Mouse (Mus musculus) urinary bladder, postnatal 10 days (tissue): Measurements from ENCODE around the gene Ddx47.

Experiments
- DNase-seq: peaks from one replicate; pipeline ENCODE4 v3.0.0; 2022; ENCODE audit warnings: low spot score

The Ddx47 gene

DNA sequence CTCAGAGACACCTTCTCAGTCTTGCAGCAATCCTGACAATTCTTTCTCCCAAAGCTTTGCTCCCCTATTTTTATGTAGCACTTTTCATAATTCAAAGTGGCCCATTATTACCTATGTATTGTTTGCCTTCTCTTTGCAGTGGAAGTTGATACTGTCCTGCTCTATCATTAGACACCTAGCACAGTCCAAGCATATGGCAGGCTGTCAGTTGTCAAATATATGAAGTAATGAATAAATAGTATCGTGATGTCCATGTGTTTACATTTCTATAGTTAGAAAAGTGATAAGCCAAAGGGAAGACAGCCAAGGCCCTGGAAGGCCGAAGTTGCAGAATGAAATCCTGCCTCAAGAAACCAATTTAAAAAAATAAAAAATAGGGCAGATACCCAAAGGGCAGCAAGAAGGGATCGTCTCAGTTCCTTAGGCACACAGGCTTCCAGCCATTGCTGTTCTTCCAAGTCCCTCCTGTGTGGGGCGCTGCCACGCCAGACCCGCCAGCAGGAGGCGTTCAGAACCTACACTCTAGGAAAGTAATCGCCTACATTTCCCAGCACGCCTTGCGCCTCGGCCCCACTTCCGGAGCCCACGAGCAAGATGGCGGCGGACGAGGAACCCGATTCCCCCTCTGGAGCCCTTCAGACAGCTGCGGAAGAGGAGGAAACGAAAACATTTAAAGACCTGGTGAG, at the start of gene Ddx47:
TSS of gene Ddx47 (plus strand) at position 565 of the 686 bp plus-strand sequence.
- peak; percentile 76 for DNase-seq

DNA sequence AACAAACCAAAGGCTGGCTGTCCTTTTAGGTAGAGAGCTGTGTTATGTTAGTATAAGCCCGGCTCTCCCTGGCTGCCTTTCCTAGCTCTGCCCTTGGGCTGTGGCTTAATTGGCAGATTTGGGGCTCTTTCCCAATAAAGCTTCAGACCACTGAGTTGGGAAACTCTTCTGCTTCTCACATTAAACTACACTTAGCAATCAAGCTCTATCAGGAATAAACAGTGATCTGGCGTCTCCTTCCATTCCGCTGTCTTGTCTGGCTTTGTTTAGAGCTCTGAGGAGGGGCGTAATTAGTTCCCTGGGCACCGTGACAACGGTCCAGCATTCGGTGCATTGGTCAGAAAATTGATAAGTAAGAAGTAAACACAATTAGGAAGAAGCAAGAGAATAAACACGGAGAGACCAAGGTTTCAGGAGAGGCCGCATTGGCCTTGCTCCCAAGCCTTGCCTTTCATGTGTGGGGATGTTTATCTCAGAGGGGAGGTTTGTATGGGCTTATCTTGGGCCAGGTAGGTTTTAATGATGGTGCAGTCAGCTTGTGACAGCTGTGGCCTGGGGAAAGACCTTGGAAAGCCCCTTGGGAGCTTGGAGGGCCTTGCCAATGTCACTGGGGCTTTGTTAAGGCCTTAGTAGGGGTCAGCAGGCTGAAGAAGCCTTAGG, 49.4 kb upstream of the Ddx47 start:
- DNase-seq = no peak

DNA sequence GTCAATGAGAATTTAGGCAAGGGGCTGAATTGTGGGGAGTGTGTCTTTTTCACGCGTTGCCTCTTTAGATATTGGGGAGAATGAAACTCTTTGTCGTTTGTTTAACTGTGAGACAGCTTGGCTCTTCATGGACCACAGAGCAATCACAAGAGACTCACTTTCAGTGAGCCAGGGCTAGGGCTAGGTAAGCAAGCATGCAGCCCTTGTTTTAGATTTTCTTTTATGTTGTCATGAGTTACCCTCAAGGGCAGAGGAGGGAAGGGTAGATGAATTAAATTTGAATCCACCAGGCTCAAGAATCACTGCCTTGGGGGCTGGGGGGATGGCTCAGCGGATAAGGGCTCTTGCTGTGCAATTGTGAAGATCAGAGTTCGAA, 48.9 kb upstream of the Ddx47 start:
- no peak for DNase-seq

DNA sequence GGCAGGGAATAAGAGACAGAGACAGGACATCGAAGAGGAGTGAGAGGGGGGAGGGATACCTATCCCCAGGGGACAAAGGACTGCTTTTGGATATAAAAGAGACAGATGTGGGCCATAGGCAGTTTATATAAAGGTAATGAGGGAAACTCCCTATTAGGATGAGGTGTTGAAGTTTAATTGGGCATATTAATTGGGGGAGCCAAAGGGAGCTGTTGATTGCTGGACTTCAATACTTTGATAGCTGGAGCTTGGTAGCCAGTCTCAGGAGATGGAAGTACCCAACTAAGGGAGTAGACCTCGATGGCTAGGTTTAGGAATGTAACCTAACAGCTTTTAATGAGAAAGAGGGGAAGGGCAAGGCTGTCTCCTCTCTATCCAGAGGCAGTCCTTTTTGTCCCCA, 47.5 kb upstream of the Ddx47 start:
- no peak for DNase-seq

DNA sequence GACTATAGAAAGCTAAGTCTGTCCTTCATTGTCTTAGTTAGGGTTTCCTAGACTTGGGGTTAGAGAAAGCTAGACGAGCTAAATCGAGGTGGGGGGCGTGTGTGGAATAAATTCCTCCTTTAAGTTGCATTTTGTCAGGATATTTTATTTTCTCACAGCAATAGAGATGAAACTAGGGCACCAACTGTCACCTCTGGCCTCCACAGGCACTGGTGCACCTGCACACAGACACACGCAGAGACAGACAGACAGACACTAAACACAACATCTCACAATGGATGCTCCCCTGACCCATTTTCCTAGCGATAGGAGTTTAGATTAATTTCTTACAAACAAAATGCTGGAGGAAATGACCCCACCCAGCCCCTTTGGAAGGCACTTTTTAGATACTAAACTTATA, 44.7 kb upstream of the Ddx47 start:
- no peak for DNase-seq

DNA sequence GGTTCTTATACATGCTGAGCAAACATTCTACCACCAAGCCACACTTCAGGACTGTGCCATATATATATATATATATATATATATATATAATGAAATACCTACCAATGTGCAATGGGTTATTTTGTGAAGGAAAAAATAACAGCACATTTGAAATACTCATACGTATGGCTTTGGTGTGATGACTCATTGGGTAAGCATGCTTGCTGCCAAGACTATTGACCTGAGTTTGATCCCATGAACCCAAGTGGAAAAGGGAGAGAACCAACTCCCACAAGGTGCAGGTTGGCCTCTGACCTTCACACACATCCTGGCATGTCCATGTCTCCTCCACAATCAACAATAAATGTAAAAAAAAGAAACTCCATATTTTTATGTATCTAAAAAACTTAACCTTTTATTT, 43.1 kb upstream of the Ddx47 start:
- DNase-seq = no peak

GRCm38 (mm10) chr6:134969498-134969897, 41.9 kb upstream of the Ddx47 start:
- no peak for DNase-seq

DNA sequence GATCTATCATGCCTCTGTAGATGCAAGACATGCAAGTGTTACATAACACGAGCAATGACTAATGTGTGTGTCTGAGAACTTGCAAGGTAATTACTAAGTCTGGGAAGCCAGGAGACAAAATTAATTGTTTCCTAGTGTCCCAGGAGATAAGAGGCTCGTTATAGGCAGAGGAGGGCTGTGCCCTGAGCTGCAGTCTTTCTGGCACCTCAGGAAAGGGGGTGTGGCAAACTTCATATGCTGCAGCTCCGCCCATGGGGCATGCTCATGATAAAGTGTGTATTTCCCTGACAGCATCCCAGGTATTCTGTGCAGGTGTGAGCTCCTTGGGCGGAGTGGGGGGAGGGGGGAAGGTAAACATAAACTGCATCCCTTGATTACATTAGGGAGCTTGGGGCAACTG, 39.3 kb upstream of the Ddx47 start:
- DNase-seq = no peak

DNA sequence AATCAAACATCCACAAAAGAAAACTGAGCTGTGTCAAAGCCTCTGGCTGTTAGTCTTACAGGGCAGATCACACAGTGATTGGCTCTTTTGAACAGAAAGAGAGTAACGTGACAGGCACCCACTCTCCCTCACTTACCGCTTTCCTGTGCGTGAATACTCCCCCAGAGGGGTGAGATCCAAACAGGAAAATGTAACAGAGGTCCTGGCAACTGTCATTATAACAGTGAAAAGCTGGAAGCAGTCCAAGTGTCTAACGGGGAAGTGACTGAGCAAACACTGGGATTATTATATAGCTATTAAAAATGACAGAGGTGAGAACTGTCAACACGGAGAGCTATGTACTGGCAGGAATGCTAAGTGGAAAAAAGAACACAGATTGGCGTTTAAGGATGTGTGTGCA, 34.8 kb upstream of the Ddx47 start:
- no peak for DNase-seq

- DNase-seq = no peak
These were observed 30.0 kb upstream of the Ddx47 start, which contains the start of gene Apold1 for GRCm38 (mm10) chr6:134981231-134982062. Gene Apold1, plus strand, starts transcription at chr6:134981718.

DNA sequence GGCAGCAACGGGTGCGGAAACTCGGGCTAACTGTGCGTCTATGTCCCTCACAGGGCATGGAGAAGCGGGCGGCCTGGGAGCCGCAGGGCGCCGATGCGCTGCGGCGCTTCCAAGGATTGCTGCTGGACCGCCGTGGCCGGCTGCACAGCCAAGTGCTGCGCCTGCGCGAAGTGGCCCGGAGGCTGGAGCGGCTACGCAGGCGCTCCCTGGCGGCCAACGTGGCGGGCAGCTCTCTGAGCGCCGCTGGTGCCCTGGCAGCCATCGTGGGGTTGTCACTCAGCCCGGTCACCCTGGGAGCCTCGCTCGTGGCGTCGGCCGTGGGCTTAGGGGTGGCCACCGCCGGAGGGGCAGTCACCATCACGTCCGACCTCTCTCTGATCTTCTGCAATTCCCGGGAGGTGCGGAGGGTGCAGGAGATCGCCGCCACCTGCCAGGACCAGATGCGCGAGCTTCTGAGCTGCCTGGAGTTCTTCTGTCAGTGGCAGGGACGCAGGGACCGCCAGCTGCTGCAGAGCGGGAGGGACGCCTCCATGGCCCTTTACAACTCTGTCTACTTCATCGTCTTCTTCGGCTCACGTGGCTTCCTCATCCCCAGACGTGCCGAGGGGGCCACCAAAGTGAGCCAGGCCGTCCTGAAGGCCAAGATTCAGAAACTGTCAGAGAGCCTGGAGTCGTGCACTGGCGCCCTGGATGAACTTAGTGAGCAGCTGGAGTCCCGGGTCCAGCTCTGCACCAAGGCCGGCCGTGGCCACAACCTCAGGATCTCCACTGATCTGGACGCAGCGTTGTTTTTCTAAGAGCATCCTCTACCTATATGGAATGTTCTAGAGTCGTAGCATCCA, 27.7 kb upstream of the Ddx47 start:
- peak; percentile 66 for DNase-seq

- DNase-seq = no peak
These were observed 26.7 kb upstream of the Ddx47 start for GRCm38 (mm10) chr6:134984748-134985147.

- DNase-seq = no peak
These were observed 23.0 kb upstream of the Ddx47 start for GRCm38 (mm10) chr6:134988377-134988776.

DNA sequence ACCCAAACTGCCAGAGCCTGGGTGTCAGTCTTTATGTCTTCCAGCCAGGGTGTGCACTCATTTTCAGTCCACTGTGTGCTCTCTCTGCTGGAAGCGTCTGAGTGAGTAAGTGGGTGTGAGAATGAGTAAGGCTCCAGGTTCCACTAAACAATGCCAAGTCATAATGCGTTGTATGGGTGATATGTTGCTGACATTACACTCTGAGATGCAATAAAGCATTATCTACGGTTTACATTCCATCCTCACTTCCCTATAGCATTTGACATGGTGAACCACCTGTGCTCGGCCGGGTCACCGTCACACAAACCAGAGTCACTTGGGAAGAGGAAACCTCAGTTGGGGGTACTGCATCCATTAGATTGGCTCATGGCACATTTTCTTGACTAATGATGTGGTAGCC, 20.7 kb upstream of the Ddx47 start:
- no peak for DNase-seq

DNA sequence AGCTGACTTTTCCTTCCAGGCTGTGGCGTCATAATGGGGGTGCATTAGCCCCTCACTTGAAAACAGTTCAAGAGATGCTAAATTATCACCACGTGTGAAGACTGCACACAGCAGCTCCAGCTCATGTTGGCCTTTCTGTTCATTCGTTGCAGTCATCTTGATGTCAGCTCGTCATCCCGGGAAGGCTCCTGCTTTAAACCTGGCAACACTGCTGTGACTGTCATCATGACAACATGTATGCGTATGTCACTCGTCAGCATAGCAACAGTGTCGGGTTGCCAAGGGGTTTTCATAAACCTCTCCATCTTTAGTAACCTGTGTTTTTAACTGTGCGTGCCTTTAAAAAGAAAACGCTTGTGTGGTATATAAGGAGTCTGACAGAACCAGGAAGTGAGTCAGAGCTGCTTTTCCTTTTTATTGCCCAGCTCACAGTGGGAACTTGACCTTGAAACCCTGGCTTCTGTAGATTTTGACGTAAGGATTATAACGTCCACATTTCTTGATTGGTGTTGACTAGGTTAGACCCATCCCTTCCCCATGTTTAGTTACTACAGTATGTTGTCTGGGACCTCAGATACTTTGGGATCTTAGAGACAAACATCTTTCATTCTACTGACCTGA, 17.3 kb upstream of the Ddx47 start:
- no peak for DNase-seq

DNA sequence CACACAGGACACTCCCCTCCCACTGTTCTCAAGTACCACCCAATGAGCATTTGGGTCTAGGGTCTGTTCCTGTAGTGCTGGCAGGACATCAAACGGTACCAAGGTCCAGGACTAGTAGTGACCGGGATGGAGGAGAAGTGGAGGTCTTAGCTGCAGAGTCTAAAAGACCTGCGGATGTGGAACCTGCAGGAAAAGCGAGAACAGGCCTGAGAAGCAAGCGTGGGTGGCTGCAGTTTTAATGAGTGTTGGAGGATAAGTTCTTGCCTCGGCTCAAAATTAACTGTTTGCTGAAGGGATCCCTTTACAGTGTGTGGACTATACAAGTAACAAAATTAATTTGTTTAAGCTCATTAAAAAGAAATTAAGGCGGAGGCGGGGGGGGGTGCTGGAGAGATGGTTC, 16.4 kb upstream of the Ddx47 start:
- DNase-seq = no peak

DNA sequence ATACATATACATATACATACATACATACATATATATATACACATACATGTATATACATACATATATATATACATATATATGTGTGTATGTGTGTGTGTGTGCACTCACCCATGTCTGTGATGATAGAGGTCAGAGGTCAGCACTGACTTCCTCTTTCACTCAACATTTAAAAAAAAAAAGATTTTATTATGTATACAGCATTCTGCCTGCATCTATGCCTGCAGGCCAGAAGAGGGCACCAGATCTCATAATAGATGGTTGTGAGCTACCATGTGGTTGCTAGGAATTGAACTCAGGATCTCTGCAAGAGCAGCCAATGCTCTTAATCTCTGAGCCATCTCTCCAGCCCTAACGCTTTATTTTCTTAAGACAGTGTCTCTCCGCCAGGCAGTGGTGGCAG, 14.5 kb upstream of the Ddx47 start:
- DNase-seq = no peak

DNA sequence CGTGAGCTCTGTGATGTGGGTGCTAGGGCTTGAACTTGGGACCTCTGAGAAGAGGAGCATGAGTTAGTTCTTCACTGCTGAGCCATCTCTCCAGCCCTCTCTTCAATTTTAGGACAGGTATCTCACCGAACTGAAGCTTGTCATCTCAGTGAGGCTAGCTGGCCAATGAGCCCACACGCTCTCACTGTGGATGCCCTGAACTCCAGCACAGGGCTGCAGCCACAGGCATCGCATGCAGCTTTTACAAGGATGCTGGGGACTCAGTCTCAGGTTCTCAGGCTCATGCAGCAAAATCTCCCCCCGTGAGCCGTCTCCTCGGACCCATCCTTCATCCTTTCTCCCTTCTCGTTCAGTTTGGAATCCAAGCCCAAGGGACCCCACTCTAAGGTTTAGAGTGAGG, 13.3 kb upstream of the Ddx47 start:
- DNase-seq = no peak

GRCm38 (mm10) chr6:134998781-134999180, 12.6 kb upstream of the Ddx47 start:
- DNase-seq = no peak

GRCm38 (mm10) chr6:135000272-135000671, 11.1 kb upstream of the Ddx47 start:
- DNase-seq = no peak

DNA sequence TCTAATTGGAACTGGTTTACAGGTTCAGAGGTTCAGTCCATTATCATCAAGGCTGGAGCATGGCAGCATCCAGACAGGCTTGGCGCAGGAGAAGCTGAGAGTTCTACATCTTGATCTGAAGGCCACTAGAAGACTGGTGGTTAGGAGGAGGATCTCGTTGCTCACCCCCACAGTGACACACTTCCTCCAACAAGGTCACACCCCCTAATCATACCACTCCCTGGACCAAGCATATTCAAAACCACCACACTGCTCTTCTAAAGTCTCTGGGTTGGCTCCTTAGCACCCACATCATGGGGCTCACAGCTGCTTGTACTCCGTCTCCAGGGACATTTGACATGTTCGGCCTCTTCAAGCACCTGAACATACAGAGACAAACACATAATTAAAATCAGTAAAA, 9.4 kb upstream of the Ddx47 start:
- DNase-seq = no peak

GRCm38 (mm10) chr6:135006372-135006771, 5.0 kb upstream of the Ddx47 start:
- DNase-seq = no peak
